Mouse (Mus musculus) cerebellum, adult 2 months (tissue): Measurements from ENCODE around the gene Scml4.

ENCODE experiments used
- CTCF ChIP-seq: fragments of 200-500 bp; IDR thresholded peaks from 2 replicates; pipeline ENCODE4 v1.5.1; 2011; ENCODE audit warnings: low read depth, mild to moderate bottlenecking, control low read depth, low read length, moderate library complexity, borderline replicate concordance; ENCODE audit not compliant: insufficient read depth
- POLR2A ChIP-seq: fragments of 200-500 bp; IDR thresholded peaks from 2 replicates; pipeline ENCODE4 v1.6.1; 2011; ENCODE audit warnings: low read length, control low read depth, borderline replicate concordance; ENCODE audit not compliant: insufficient read depth

GRCm38 (mm10) chr10:42892250-42892649, 32.1 kb downstream of the Scml4 start:
- TF ChIP-seq POLR2A, result no peak
- TF ChIP-seq CTCF, result no peak
